Mouse (Mus musculus) heart, embryonic 12.5 days (tissue): Measurements from ENCODE around the gene G6pc3. TPM values are rescaled to one million over a fixed set of nuclear protein-coding genes. Genes with fewer than 3 reads are reported as not detected.
A peak's percentile ranks its signal among the peaks of the same experiment; 100 is the strongest.

Experiments used
- ATAC-seq: fragments of 200-750 bp; cut with Nextera tagmentation; 2 replicates; pipeline ENCODE4 v1.8.0; 2017; ENCODE audit warnings: moderate TSS enrichment, moderate library complexity; ENCODE audit not compliant: insufficient number of reproducible peaks, low FRiP score
- H3K27ac ChIP-seq: fragments of 300-500 bp; sonication (generic); 2 replicates; pipeline ENCODE4 v1.5.1; 2016; ENCODE audit warnings: mild to moderate bottlenecking, moderate library complexity; ENCODE audit not compliant: poor library complexity, severe bottlenecking
- H3K27me3 ChIP-seq: fragments of 300-500 bp; sonication (generic); replicated peaks from 2 replicates; pipeline ENCODE4 v1.6.1; 2016; ENCODE audit warnings: mild to moderate bottlenecking, moderate library complexity
- H3K36me3 ChIP-seq: fragments of 300-500 bp; sonication (generic); 2 replicates; pipeline ENCODE4 v1.6.1; 2016; ENCODE audit warnings: mild to moderate bottlenecking, moderate library complexity
- H3K4me1 ChIP-seq: fragments of 300-500 bp; sonication (generic); replicated peaks from 2 replicates; pipeline ENCODE4 v1.6.1; 2016; ENCODE audit warnings: mild to moderate bottlenecking
- H3K4me2 ChIP-seq: fragments of 300-500 bp; sonication (generic); 2 replicates; pipeline ENCODE4 v1.6.1; 2016; ENCODE audit warnings: mild to moderate bottlenecking, moderate library complexity
- H3K4me3 ChIP-seq: fragments of 300-500 bp; sonication (generic); 2 replicates; pipeline ENCODE4 v1.5.1; 2016; ENCODE audit warnings: mild to moderate bottlenecking
- H3K9ac ChIP-seq: fragments of 300-500 bp; sonication (generic); 2 replicates; pipeline ENCODE4 v1.6.1; 2016; ENCODE audit warnings: mild to moderate bottlenecking, moderate library complexity
- H3K9me3 ChIP-seq: fragments of 300-500 bp; sonication (generic); replicated peaks from 2 replicates; pipeline ENCODE4 v1.6.1; 2016; ENCODE audit warnings: mild to moderate bottlenecking, moderate library complexity
- WGBS: fragments of 180-500 bp; shearing (Covaris S2); methylation state at CpG from one replicate; pipeline ENCODE4 v1.1.7; 2016; 5-methylcytosine and 5-hydroxymethylcytosine counted together
- microRNA-seq: library from miRNA; unstranded; fragments of <30 nt; microRNA quantifications from one replicate; pipeline ENCODE4, GENCODE M21; 2017
- polyA plus RNA-seq: library from polyadenylated mRNA; unstranded; fragments of >200 nt; fragmentation: Nextera tagmentation; extraction: Ambion mirVana; gene quantifications from 2 replicates; pipeline ENCODE4 v1.2.1, GENCODE M21; 2016

The G6pc3 gene
- polyA plus RNA-seq, 1 experiment from 2014 or later, result 27.1 TPM

GRCm38 (mm10) chr11:102228191-102228545 is 38.7 kb downstream of the G6pc3 start:
- H3K4me2 ChIP-seq, result peak overlapping the region; percentile 72
- H3K4me1 ChIP-seq, result peaks cover 60% of the 10 kb centered on the region
- H3K27me3 ChIP-seq, result no peaks in the 10 kb centered on the region
- peak overlapping the region; percentile 43 for H3K9ac ChIP-seq
- ATAC-seq, result no peak
- peak overlapping the region; percentile 82 for H3K4me3 ChIP-seq
- H3K36me3 ChIP-seq, result no peaks in the 10 kb centered on the region; the same call in 1 of the 2 replicates
- H3K9me3 ChIP-seq, result no peaks in the 10 kb centered on the region
- no peak overlapping the region for H3K27ac ChIP-seq
- 23% methylated on average over 9 of the region's 9 CpGs for WGBS

GRCm38 (mm10) chr11:102228646-102229268 is 39.3 kb downstream of the G6pc3 start:
- Histone ChIP-seq H3K9ac (peak overlapping the region; percentile 94), H3K27me3 (no peaks in the 10 kb centered on the region), H3K36me3 (no peaks in the 10 kb centered on the region; the same call in 1 of the 2 replicates), H3K4me1 (peaks cover 54% of the 10 kb centered on the region), H3K4me3 (peak overlapping the region; percentile 82), H3K27ac (no peak overlapping the region), H3K9me3 (no peaks in the 10 kb centered on the region), H3K4me2 (peak overlapping the region; percentile 72)
- WGBS, result 13% methylated on average over 7 of the region's 7 CpGs
- ATAC-seq, result no peak

- Histone ChIP-seq H3K4me3 (peak overlapping the region; percentile 82), H3K27me3 (no peaks in the 10 kb centered on the region), H3K36me3 (no peaks in the 10 kb centered on the region; the same call in 1 of the 2 replicates), H3K4me2 (peak overlapping the region; percentile 72), H3K27ac (peak overlapping the region; percentile 85), H3K4me1 (peaks cover 49% of the 10 kb centered on the region), H3K9ac (peak overlapping the region; percentile 94), H3K9me3 (no peaks in the 10 kb centered on the region)
- peak; percentile 54 for ATAC-seq
- under 1% methylated on average over 47 of the region's 47 CpGs for WGBS
Measured at GRCm38 (mm10) chr11:102229331-102229953, 40.0 kb downstream of the G6pc3 start.

GRCm38 (mm10) chr11:102230006-102230741 is 40.8 kb downstream of the G6pc3 start, which contains the start of gene Hdac5:
Gene Hdac5 (minus strand): TSS chr11:102230166.
- peaks cover 41% of the 10 kb centered on the region for H3K4me1 ChIP-seq
- H3K4me3 ChIP-seq, result peak within 1 kb of the TSS; percentile 82
- H3K9ac ChIP-seq, result peak within 1 kb of the TSS; percentile 94
- H3K27me3 ChIP-seq, result no peaks in the 10 kb centered on the region
- H3K4me2 ChIP-seq, result peak within 1 kb of the TSS; percentile 72
- no peaks in the 10 kb centered on the region for H3K9me3 ChIP-seq
- ATAC-seq, result peak; percentile 93
- peak within 1 kb of the TSS; percentile 85 for H3K27ac ChIP-seq
- no peaks in the 10 kb centered on the region; the same call in 1 of the 2 replicates for H3K36me3 ChIP-seq
- under 1% methylated on average over 49 of the region's 49 CpGs for WGBS

- 31% methylated on average over 2 of the region's 2 CpGs for WGBS
- H3K9me3 ChIP-seq, result no peaks in the 10 kb centered on the region
- no peaks in the 10 kb centered on the region for H3K36me3 ChIP-seq
- H3K4me2 ChIP-seq, result no peak overlapping the region
- no peak overlapping the region for H3K4me3 ChIP-seq
- no peak for ATAC-seq
- H3K27ac ChIP-seq, result no peak overlapping the region
- no peak overlapping the region for H3K9ac ChIP-seq
- H3K27me3 ChIP-seq, result no peaks in the 10 kb centered on the region
- H3K4me1 ChIP-seq, result no peaks in the 10 kb centered on the region
Measured at GRCm38 (mm10) chr11:102236022-102236421, 46.6 kb downstream of the G6pc3 start.

GRCm38 (mm10) chr11:102240636-102241035 is 51.2 kb downstream of the G6pc3 start:
- H3K36me3 ChIP-seq, result no peaks in the 10 kb centered on the region
- WGBS, result 86% methylated on average over 6 of the region's 6 CpGs
- no peak for ATAC-seq

GRCm38 (mm10) chr11:102241246-102241645 is 51.8 kb downstream of the G6pc3 start:
- WGBS, result 60% methylated on average over 5 of the region's 5 CpGs
- ATAC-seq, result no peak
- Histone ChIP-seq H3K27ac (no peak overlapping the region), H3K4me2 (no peak overlapping the region), H3K4me3 (no peak overlapping the region), H3K9ac (no peak overlapping the region), H3K9me3 (0 out of 2 replicates have a peak, but pooled peaks cover 3% of the 10 kb centered on the region), H3K36me3 (no peaks in the 10 kb centered on the region), H3K27me3 (no peaks in the 10 kb centered on the region), H3K4me1 (peaks cover 13% of the 10 kb centered on the region)

More at GRCm38 (mm10) chr11:102240636-102241035, 51.2 kb downstream of the G6pc3 start:
- no peak overlapping the region for H3K4me3 ChIP-seq
- H3K9ac ChIP-seq, result no peak overlapping the region
- no peak overlapping the region for H3K4me2 ChIP-seq
- H3K9me3 ChIP-seq, result 0 out of 2 replicates have a peak, but pooled peaks cover 3% of the 10 kb centered on the region
- H3K27me3 ChIP-seq, result no peaks in the 10 kb centered on the region
- peaks cover 11% of the 10 kb centered on the region for H3K4me1 ChIP-seq
- no peak overlapping the region for H3K27ac ChIP-seq

GRCm38 (mm10) chr11:102241874-102242273 is 52.5 kb downstream of the G6pc3 start:
- no peaks in the 10 kb centered on the region for H3K27me3 ChIP-seq
- H3K4me1 ChIP-seq, result peaks cover 13% of the 10 kb centered on the region
- no peak overlapping the region for H3K9ac ChIP-seq
- H3K4me2 ChIP-seq, result no peak overlapping the region
- H3K36me3 ChIP-seq, result no peaks in the 10 kb centered on the region
- H3K9me3 ChIP-seq, result 0 out of 2 replicates have a peak, but pooled peaks cover 3% of the 10 kb centered on the region
- no peak overlapping the region for H3K27ac ChIP-seq
- ATAC-seq, result no peak
- 55% methylated on average over 5 of the region's 5 CpGs for WGBS
- no peak overlapping the region for H3K4me3 ChIP-seq

Small RNA genes within 50 kb of the gene (microRNA-seq; reads per million reads assigned to microRNA genes)
- gene Mir8101, result 1.4 reads per million

Other genes starting within 250 kb of the G6pc3 start
- 0.77 and 1.6 TPM in 2 replicates for gene Sost, start 222.6 kb upstream of the G6pc3 start, polyA plus RNA-seq
- not detected in 2 replicates for gene Cfap97d1, start 205.3 kb upstream of the G6pc3 start, polyA plus RNA-seq
- 53.7 and 54.9 TPM in 2 replicates for gene Dusp3, start 202.6 kb upstream of the G6pc3 start, polyA plus RNA-seq
- gene Mpp3, start 161.2 kb upstream of the G6pc3 start, polyA plus RNA-seq, result 4.1 and 4.5 TPM in 2 replicates
- 1.6 and 1.9 TPM in 2 replicates for gene Cd300lg, start 148.1 kb upstream of the G6pc3 start, polyA plus RNA-seq
- 15.4 and 17.8 TPM in 2 replicates for gene Mpp2, start 101.1 kb upstream of the G6pc3 start, polyA plus RNA-seq
- gene Ppy, start 88.3 kb upstream of the G6pc3 start, polyA plus RNA-seq, result not detected in 2 replicates
- not detected in 2 replicates for gene Pyy, start 81.8 kb upstream of the G6pc3 start, polyA plus RNA-seq
- gene Nags, start 44.1 kb upstream of the G6pc3 start, polyA plus RNA-seq, result 0.11 TPM in 1 of 2 replicates, not detected in the other
- 36.8 and 37.6 TPM in 2 replicates for gene Tmem101, start 33.2 kb upstream of the G6pc3 start, polyA plus RNA-seq
- gene Lsm12, start 4.3 kb upstream of the G6pc3 start, polyA plus RNA-seq, result 90.9 and 94.3 TPM in 2 replicates
- gene Hdac5, start 40.5 kb downstream of the G6pc3 start, polyA plus RNA-seq, result 92.2 and 95.9 TPM in 2 replicates
- gene BC030867, start 59.3 kb downstream of the G6pc3 start, polyA plus RNA-seq, result 14.0 and 14.3 TPM in 2 replicates
- gene Asb16, start 79.1 kb downstream of the G6pc3 start, polyA plus RNA-seq, result 0.06 and 0.13 TPM in 2 replicates
- 35.7 and 38.9 TPM in 2 replicates for gene Tmub2, start 95.3 kb downstream of the G6pc3 start, polyA plus RNA-seq
- gene Atxn7l3, start 107.0 kb downstream of the G6pc3 start, polyA plus RNA-seq, result 10.9 and 11.8 TPM in 2 replicates
- 65.4 and 68.6 TPM in 2 replicates for gene Ubtf, start 130.1 kb downstream of the G6pc3 start, polyA plus RNA-seq
- 114 and 116 TPM in 2 replicates for gene Slc4a1, start 176.6 kb downstream of the G6pc3 start, polyA plus RNA-seq
- gene Rundc3a, start 203.8 kb downstream of the G6pc3 start, polyA plus RNA-seq, result 1.7 and 1.8 TPM in 2 replicates
- 253 and 260 TPM in 2 replicates for gene Slc25a39, start 218.3 kb downstream of the G6pc3 start, polyA plus RNA-seq
- gene Grn, start 240.7 kb downstream of the G6pc3 start, polyA plus RNA-seq, result 189 and 191 TPM in 2 replicates